Mouse (Mus musculus) CD4-positive, CD25-positive, alpha-beta regulatory T cell, adult 2 months (primary cell): ENCODE measurements around the gene Homer1.
A peak's percentile ranks its signal among the peaks of the same experiment; 100 is the strongest.

Source experiments
- DNase-seq: peaks from one replicate; pipeline ENCODE4 v3.0.0-alpha.2; 2012; ENCODE audit warnings: low read depth, low spot score

Gene Homer1

GRCm38 (mm10) chr13:93340555-93341278, 41.3 kb downstream of the Homer1 start:
- peak; percentile 60 for DNase-seq

DNA sequence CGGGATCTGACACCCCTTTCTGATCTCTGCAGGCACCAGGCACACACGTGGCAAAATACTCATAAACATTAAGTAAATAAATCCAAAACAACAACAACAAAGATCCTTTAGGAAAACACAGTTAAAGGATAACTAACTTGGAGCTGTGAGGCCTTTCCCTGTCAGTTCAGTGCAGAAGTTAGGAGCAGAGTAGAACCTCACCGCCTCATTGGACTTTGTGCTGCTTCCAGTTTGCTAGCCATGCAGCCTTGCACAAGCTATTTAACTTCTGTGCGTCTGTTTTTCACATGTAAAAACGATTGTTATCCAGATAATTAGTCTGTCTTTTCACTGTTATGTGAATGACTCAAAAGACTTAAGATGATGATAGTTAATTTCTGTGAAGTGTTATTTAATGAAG, 43.2 kb downstream of the Homer1 start:
- DNase-seq: no peak

GRCm38 (mm10) chr13:93344395-93344794, 45.0 kb downstream of the Homer1 start:
- DNase-seq: no peak

GRCm38 (mm10) chr13:93345854-93346253, 46.4 kb downstream of the Homer1 start:
- DNase-seq: no peak

DNA sequence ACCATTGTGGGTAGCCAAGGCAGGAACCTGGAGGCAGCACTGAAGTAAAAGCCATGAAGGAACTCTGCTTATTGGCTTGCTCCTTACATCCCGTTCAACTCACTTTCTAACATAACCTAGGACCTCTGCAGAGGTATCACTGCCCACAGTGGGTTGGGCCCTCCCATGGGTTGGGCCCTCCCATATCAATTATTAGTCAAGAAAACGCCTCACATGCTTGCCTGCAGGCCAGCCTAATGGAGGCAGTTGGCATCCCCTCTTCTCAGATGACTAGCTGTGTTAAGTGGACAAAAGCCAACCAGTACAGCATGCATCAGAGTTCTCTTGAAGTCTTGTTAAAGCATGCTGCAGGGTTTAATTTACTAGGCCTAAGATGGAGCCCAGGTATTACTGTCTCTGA, 52.6 kb downstream of the Homer1 start:
- no peak for DNase-seq

DNA sequence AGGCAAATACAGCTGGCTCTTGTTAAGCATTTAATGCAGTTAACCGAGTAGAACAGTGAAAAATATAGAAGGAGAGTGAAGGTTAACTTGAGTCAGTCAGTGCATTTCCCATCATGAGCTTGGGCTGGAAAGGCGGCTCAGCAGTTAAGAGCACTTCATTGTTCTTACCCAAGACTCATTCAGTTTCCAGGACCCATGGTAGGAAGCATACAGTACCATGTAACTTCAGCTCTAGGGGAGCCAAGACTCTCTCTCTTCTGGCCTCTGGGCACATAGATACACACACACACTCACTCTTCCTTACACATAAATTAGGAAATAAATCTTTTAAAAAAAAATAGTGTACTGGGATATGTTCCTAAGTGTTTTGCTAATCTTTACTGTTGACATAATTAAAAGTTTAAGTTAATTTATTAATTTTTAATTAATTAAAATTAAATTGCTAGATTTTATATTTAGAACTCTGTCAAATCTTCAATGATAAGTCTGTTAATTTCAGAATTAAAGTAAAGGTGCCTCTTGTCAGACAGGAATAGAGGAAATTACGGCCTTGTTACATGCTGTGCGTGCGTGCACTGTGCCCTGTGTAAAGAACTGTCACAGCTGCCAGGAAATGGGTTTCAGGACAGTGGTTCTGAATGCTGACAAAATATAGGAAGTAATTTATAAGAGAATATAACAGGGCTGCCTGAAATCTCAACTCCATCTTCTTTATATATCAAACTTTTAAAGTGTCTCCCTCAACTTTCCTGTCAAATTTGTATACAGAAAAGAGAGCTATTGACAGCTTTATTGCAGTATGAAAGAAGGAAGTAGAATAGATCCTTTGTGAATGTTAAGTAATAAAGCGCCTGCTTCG, 55.2 kb downstream of the Homer1 start:
- peak; percentile 40 for DNase-seq

- peak; percentile 62 for DNase-seq
These were observed 55.8 kb downstream of the Homer1 start for GRCm38 (mm10) chr13:93355279-93355587.

DNA sequence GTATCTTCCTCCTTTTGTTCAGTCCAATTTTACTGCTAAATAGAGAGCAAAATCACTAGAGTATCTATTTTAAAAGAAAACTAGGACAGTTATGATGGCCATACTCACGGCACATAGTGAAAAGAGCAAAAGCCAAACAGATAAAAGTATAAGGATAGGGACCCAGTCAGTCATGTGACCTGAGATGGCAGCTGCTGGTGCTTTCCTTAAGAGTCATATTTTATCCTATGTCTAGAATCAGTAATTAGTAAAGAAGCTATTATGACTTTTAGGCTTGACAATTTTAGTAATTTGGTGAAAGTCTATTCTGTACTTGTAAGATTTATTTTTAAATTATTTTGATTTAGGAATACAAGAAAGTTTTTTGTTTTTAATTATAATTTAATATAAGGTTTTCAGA, 59.1 kb downstream of the Homer1 start:
- DNase-seq: no peak

DNA sequence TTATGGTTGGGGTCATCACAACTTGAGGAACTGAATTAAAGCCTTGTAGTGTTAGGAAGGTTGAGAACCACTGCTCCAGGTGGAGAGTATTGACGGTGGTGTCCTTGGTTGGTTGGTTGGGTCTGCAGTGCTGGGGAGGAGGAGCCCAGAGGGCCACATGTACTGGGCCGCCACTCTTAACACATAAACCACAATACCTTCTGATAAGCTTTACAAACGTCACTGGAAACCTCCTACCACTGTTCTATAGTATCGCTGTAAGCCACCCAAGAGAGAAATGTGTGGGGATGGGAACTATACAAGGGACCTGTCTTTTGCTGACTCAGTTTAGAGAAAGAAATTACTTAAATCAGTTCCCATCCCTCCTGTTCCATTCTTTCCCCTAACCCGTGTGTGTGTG, 68.1 kb downstream of the Homer1 start:
- no peak for DNase-seq

DNA sequence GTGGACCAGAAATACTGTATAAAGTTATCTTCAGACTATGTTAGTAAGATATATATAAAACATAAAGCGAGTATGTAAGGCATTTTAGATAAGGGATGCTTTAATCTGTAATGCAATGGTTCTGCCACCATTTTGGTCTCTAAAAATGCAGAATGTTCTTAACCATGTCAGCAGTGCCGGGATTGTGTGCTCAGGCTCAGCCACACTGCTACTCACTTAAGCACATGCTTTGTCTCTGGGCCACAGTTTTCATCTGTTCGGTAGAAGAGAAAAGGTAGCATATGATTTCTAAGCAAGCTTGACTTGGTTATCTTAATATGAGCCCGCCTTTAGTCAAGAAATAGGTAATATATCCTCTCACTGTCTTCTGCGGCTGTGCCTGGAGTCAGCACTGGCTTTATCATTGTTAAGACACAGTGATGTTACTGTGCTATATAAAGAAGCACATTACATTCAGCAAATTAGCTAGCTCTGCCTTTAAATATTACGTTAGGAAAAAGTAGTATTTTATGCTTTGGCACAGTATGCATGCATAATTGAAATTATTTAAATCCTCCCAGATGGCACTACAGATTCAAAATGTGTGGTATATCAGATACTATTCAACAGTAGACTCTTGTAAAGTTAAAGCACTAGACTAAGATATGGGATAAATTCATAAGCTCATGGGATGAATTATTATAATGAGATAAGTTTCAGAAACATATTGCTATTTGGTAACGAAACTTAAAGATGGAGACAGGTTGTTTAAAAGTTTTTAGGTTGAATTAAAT, 69.6 kb downstream of the Homer1 start:
- DNase-seq: no peak

DNA sequence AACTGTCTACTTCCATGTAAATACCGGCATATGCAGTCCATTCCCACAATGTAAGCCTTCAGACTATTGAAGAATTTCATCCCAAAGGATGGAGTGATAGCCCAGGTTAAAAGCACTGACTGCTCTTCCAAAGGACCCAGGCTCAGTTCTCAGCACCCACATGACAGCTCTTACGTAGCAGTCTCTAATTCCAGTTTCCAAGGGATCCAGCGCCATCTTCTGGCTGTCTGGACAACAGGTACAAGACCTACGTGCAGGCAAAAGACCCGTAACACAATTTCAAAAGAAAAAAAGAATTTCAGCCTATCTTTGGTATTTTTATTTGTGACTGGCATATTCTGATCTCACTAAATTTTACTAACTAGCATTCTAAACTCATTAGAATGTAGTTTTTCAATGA, 75.0 kb downstream of the Homer1 start:
- peak; percentile 22 for DNase-seq

DNA sequence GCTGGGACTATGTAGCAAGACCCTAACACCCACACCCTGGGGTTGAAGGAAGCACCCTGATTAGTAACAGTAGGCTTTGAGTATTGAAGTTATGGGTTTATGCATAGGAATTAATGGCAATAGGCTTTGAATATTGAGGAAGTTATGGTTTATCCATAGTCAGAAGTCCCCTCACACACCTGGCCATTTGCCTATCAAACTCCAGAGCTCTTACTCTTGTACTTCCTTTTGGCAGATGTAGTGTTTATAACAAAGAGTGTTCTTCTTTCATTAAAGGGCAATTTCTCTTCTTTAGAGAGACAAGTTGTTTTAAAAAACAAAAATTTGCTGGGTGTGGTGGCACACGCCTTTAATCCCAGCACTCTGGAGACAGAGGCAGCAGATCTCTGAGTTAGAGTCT, 79.1 kb downstream of the Homer1 start:
- DNase-seq: no peak

GRCm38 (mm10) chr13:93380399-93381063, 81.1 kb downstream of the Homer1 start:
- no peak for DNase-seq

GRCm38 (mm10) chr13:93381301-93381700, 81.9 kb downstream of the Homer1 start:
- no peak for DNase-seq

DNA sequence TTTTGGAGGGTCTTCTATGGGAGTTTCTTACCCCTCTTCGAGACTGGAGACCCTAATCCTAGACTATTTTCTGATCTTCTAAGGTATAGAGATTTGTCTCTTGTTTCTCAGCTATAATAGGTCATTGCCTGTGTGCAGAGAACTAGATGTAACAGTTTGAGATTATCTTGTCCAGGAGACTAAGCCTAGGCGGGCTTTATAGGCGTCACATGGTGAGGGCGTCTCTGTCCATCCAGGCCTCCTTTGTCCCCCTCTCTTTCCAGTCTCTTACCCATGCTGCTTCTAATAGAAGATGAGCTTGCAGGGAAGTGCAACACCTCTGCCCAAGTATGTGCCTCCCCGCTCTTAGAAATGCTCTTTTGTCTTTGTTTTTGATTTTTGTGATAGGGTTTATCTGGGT, 83.7 kb downstream of the Homer1 start:
- no peak for DNase-seq

DNA sequence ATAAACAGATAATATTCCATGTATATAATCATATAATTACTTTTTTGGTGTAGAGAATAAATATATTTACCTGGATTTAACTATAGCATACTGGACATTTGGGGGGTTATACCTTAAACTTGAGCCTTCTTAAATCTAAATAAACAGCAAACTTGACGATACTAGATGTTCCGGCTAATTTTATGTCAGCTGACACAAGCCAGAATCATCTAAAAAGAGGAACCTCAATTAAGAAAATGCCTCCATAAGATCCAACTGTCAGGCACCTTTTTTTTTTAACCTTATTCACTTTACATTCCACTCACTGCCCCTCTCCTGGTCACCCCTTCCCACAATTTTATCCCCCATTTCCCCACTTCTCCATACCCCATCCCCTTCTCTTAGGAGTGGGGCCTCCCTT, 84.2 kb downstream of the Homer1 start:
- no peak for DNase-seq

DNA sequence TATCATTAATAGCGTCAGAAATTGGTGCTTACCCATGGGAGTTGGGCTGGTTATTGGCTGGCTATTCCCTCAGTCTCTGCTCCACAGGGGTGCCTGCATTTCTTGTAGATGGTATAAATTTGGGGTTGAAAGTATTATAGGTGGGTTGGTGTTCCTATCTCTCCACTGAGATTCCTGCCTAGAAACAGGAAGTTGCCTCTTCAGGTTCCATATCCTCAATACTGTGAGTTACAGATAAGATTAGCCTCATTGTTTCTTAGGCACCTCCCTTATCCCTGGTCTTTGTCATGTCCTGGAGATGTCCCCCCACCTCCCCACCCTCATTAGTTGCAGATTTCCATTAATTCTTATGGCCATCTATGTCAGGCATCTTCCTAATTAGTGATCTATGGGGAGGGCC, 85.0 kb downstream of the Homer1 start:
- DNase-seq: no peak

DNA sequence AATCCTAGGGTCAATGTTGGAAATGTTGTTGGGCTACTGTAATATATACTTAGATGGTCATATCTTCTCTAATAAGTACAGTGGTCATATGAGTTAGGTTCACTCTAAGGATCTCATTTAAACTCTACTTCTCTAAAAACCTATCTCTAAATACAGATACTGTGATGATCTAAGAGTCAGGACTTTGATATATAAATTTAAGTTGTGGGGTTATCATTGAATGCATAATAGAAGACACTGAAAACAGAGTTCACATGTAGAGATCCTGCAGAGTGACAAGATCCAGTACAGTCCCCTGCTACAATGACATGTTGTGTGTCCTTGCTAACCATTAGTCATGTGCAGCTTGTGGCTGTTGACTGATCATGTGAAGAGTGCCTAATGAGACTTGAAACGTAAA, 85.7 kb downstream of the Homer1 start:
- no peak for DNase-seq

- DNase-seq: no peak
These were observed 88.0 kb downstream of the Homer1 start for GRCm38 (mm10) chr13:93387440-93387839.

- DNase-seq: peak; percentile 2
These were observed 89.3 kb downstream of the Homer1 start for GRCm38 (mm10) chr13:93388594-93389241.

DNA sequence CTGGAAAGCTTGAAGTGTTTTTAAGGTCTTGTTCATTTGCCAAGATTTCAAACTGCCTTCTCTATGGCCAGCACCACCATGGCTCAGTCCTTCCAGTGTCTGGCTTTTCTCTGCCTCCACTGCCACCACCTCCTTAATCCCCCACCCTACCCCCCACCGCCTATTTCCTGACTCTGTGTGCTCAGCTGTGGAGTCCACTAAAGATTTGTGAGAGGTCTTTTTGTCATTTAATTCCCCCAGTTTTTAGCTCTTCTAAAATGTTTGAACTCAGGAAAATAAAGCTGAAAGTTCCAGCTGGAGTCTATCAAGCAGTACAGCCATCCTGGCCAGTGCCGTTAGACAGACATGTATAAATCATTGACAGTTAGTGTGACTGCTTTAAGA, 89.8 kb downstream of the Homer1 start:
- DNase-seq: no peak
